Mouse (Mus musculus) hindbrain, embryonic 15.5 days (tissue): ENCODE data around the gene Ptprr. TPM values are rescaled to one million over a fixed set of nuclear protein-coding genes. Genes with fewer than 3 reads are reported as not detected.

Experiments used
- ATAC-seq: fragments of 200-750 bp; cut with Nextera tagmentation; 2 replicates; pipeline ENCODE4 v1.8.0; 2017; ENCODE audit warnings: low read depth, moderate number of reproducible peaks, moderate TSS enrichment; ENCODE audit not compliant: low FRiP score
- H3K27ac ChIP-seq: fragments of 300-500 bp; sonication (generic); replicated peaks from 2 replicates; pipeline ENCODE4 v1.5.1; 2015; ENCODE audit warnings: mild to moderate bottlenecking, inconsistent platforms
- H3K27me3 ChIP-seq: fragments of 300-500 bp; sonication (generic); 2 replicates; pipeline ENCODE4 v1.6.1; 2015; ENCODE audit warnings: control low read depth, inconsistent platforms
- H3K36me3 ChIP-seq: fragments of 300-500 bp; sonication (generic); 2 replicates; pipeline ENCODE4 v1.6.1; 2015; ENCODE audit warnings: control low read depth, inconsistent platforms
- H3K4me1 ChIP-seq: fragments of 300-500 bp; sonication (generic); replicated peaks from 2 replicates; pipeline ENCODE4 v1.6.1; 2015; ENCODE audit warnings: control low read depth, inconsistent platforms
- H3K4me2 ChIP-seq: fragments of 300-500 bp; sonication (generic); 2 replicates; pipeline ENCODE4 v1.6.1; 2015; ENCODE audit warnings: moderate library complexity, mild to moderate bottlenecking, inconsistent platforms
- H3K4me3 ChIP-seq: fragments of 300-500 bp; sonication (generic); 2 replicates; pipeline ENCODE4 v1.5.1; 2015; ENCODE audit warnings: mild to moderate bottlenecking, inconsistent platforms
- H3K9ac ChIP-seq: fragments of 300-500 bp; sonication (generic); 2 replicates; pipeline ENCODE4 v1.6.1; 2015; ENCODE audit warnings: inconsistent platforms
- H3K9me3 ChIP-seq: fragments of 300-500 bp; sonication (generic); 2 replicates; pipeline ENCODE4 v1.6.1; 2016; ENCODE audit warnings: control low read depth, inconsistent platforms
- WGBS: fragments of 180-500 bp; shearing (Covaris S2); methylation state at CpG from one replicate; pipeline ENCODE4 v1.1.7; 2015; 5-methylcytosine and 5-hydroxymethylcytosine counted together
- polyA plus RNA-seq: library from polyadenylated mRNA; unstranded; fragments of >200 nt; fragmentation: Nextera tagmentation; extraction: Ambion mirVana; gene quantifications from 2 replicates; pipeline ENCODE4 v1.2.1, GENCODE M21; 2015

The Ptprr gene
- polyA plus RNA-seq, 1 experiment from 2014 or later: 22.0 TPM

DNA sequence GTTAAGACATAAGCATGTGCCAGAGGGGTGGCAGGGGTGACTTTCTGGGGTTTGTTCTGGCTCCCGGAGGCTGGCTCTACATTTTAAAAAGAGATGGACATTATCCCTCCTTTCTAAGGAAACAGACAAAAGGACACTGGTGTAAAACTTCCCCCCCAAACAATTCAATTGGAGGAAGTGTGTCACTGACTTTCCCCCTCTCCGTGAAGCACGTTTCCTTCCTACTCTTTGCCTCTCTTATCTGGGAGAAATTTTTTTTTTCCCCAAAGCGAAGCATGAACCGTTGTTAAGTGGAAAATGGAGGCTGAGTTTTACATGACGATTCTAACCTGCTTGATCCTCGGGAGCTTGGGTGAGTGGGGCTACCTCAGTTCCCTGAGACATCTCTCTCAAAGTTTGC lies 257.3 kb downstream of the Ptprr start, which contains the start of gene Ptprb:
Gene Ptprb, plus strand, starts transcription at position 244 of the 400 bp plus-strand sequence.
- Histone ChIP-seq H3K27ac (no peak within 1 kb of the TSS), H3K4me2 (no peak within 1 kb of the TSS), H3K27me3 (no peaks in the 10 kb centered on the region), H3K4me1 (no peaks in the 10 kb centered on the region), H3K9me3 (no peaks in the 10 kb centered on the region), H3K9ac (no peak within 1 kb of the TSS), H3K36me3 (no peaks in the 10 kb centered on the region), H3K4me3 (no peak within 1 kb of the TSS)
- 83% methylated on average over 7 of the region's 7 CpGs for WGBS
- no peak for ATAC-seq

DNA sequence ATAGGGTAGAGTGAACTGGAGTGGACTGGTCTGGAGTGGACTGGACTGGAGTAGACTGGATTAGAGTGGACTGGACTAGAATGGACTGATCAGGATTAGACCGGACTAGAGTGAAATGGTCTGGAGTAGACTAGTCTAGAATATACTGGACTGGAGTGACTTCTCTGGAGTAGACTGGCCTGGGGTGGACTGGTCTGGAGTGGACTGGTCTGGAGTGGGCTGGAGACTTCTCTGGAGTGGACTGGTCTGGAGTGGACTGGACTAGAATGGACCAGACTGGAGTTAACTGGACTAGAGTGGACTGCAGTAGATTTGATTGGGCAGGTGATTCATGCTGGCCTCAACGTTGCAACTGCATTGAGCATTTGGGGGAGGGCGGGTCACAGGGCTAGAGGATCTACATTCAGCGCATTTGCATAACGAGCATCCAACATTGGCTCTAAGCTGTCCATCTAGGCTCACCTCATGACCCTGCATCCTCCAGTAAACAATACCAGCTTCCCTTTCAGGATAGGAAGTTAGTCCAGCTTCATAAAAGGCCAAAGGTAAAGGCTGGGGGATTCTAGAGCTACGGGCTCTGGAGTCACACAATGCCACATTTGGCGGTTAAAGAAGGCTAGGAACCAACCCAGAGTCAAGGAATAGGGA lies 268.8 kb downstream of the Ptprr start:
- Histone ChIP-seq H3K27me3 (no peaks in the 10 kb centered on the region), H3K36me3 (no peaks in the 10 kb centered on the region), H3K9ac (no peak overlapping the region), H3K9me3 (no peaks in the 10 kb centered on the region), H3K27ac (no peak overlapping the region), H3K4me2 (no peak overlapping the region), H3K4me1 (no peaks in the 10 kb centered on the region), H3K4me3 (no peak overlapping the region)
- ATAC-seq: no peak
- WGBS: 88% methylated on average over 7 of the region's 7 CpGs

DNA sequence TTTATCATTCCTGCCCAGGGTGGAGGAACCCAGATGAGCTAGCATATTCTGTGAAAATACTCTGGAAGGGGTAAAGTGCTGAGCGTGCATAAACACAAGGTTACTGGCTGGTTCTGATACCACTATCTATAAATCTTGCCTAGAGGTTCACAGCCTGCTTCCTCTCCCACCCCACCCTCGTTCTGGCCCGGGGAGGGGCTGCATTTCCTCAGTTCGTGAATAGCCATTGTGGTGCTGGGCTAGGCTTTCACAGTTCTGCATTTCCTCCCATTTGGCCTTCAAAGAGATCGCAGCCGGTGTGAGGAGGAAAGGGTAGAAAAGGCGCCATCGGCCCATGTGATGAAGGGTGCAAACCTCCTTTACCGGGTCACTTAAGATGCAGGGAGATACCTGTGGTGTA lies 270.1 kb downstream of the Ptprr start:
- no peaks in the 10 kb centered on the region for H3K9me3 ChIP-seq
- no peak overlapping the region for H3K4me3 ChIP-seq
- H3K36me3 ChIP-seq: no peaks in the 10 kb centered on the region
- ATAC-seq: no peak
- H3K27me3 ChIP-seq: no peaks in the 10 kb centered on the region
- WGBS: 70% methylated on average over 9 of the region's 9 CpGs
- no peak overlapping the region for H3K4me2 ChIP-seq
- no peak overlapping the region for H3K27ac ChIP-seq
- H3K9ac ChIP-seq: no peak overlapping the region
- H3K4me1 ChIP-seq: no peaks in the 10 kb centered on the region

DNA sequence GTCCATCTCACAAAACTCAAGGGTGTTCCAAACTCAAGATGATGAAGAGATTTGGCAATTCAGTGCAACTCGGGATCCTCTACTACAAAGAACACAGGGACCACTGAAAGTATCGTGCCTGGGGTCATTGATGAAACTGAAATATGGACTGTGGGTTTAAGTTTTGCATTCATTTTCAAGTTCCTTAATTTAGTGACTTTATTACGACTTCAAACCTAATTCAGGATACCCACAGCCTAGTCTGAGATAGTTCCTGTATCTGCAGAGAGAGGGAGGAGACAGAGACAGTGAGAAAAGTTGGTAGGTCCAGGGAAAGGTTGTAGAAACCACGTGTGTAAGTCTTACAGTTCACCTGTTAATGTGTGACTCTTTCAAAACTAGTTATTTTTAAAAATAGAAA lies 272.5 kb downstream of the Ptprr start:
- no peaks in the 10 kb centered on the region for H3K4me1 ChIP-seq
- 83% methylated on average over 4 of the region's 4 CpGs for WGBS
- ATAC-seq: no peak
- no peaks in the 10 kb centered on the region for H3K27me3 ChIP-seq
- no peak overlapping the region for H3K27ac ChIP-seq
- no peak overlapping the region for H3K9ac ChIP-seq
- no peaks in the 10 kb centered on the region for H3K36me3 ChIP-seq
- H3K4me2 ChIP-seq: no peak overlapping the region
- H3K4me3 ChIP-seq: no peak overlapping the region
- no peaks in the 10 kb centered on the region for H3K9me3 ChIP-seq

DNA sequence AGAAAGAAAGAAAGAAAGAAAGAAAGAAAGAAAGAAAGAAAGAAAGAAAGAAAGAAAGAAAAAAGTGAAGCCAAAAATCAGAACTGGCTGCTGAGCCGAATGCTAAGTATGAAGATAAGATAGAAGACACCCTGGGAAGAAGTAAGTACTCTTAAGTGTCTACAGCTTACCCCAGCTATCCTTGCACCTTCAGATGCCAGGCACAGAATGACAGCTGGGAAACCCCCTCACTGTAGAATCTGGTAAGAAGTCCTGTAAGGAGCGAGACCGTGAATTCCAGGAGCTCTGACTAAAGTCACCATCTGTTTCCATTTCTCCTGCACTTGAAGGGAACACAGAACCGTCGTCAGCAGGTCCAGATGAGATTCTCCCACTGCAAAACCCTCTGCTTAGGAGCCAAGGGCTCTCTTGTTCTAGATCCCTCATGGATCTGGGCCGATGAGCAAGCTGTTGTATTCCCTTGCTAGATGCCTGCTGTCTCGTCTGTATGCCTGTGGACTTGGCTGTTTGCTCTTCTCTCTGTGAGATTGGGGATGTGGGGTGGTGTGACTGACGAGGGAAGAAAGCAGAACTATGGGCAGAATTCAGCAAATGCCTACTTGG lies 273.2 kb downstream of the Ptprr start:
- Histone ChIP-seq H3K36me3 (no peaks in the 10 kb centered on the region), H3K9ac (no peak overlapping the region), H3K9me3 (no peaks in the 10 kb centered on the region), H3K27ac (no peak overlapping the region), H3K4me1 (no peaks in the 10 kb centered on the region), H3K4me2 (no peak overlapping the region), H3K27me3 (no peaks in the 10 kb centered on the region), H3K4me3 (no peak overlapping the region)
- WGBS: 77% methylated on average over 8 of the region's 8 CpGs
- no peak for ATAC-seq

DNA sequence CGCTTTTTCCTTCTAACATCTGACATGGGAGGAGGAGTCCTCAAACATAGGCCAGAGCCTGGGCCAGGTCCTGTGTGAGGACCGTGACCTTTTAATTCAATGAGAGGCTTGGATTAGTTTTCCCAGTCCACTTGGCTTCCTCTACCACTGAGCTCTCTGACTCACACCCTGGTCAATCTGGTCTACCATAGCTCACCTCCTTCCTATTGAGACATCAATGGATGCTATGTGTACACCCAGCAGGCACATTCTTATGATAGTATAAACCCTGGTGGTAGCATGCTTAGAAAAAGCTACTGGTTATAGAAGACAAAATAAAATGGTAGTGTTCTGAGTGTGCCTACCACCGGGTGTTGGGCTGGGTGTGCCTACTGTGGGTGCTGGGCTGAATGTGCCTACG lies 278.4 kb downstream of the Ptprr start:
- Histone ChIP-seq H3K27ac (no peak overlapping the region), H3K4me3 (no peak overlapping the region), H3K36me3 (no peaks in the 10 kb centered on the region), H3K9me3 (no peaks in the 10 kb centered on the region), H3K4me1 (peaks cover 6% of the 10 kb centered on the region), H3K27me3 (0 out of 2 replicates have a peak, but pooled peaks cover 3% of the 10 kb centered on the region), H3K9ac (no peak overlapping the region), H3K4me2 (no peak overlapping the region)
- no peak for ATAC-seq
- 86% methylated on average over 4 of the region's 4 CpGs for WGBS

DNA sequence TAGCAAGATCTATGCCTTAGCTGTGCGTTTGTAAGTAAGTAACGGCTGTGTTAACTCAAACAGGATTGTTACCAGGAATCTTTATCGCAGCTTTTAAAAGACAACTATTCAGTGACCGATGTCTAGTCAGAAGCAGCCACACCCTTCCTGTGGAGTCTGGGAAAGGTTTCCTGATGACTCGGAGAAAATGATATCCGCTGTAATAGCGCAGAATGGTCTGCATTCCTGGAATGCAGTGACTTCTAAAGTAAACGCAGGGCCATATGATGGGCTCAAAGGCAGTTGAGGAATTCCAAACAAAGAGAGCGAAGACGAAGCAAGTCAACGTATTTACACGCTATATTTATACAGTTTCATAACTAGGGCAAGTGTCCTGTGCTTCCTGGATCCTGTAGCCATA lies 279.8 kb downstream of the Ptprr start:
- 84% methylated on average over 12 of the region's 12 CpGs for WGBS
- Histone ChIP-seq H3K36me3 (no peaks in the 10 kb centered on the region), H3K4me1 (peaks cover 10% of the 10 kb centered on the region)

DNA sequence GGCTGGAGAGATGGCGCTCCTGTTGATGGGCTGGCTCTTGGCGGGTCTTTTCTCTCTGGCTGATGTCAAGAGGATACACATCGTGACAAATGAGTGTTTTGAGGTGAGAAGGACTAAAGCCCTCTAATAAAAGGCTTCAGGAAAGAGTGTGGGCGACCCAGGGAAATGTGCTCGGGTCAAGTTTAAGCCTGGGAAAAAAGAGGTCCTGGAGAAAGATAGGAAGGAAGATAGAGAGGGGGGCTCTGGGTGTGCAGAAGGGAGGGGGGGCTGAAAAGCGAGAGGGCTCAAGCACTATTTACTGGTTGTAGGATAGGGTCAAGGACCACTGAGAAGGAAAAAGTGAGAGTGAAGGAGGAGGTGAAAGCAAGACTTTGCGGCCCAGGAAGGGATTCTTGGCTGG lies 282.8 kb downstream of the Ptprr start:
- Histone ChIP-seq H3K9me3 (no peaks in the 10 kb centered on the region), H3K27ac (no peak overlapping the region), H3K27me3 (0 out of 2 replicates have a peak, but pooled peaks cover 12% of the 10 kb centered on the region), H3K9ac (peak overlapping the region; percentile 44), H3K36me3 (no peaks in the 10 kb centered on the region), H3K4me1 (peaks cover 10% of the 10 kb centered on the region), H3K4me2 (peak overlapping the region; percentile 99), H3K4me3 (peak overlapping the region; percentile 52)
- WGBS: 18% methylated on average over 7 of the region's 7 CpGs
- ATAC-seq: no peak

More for the DNA sequence above, 279.8 kb downstream of the Ptprr start:
- H3K9ac ChIP-seq: no peak overlapping the region
- H3K4me3 ChIP-seq: no peak overlapping the region
- no peak for ATAC-seq
- H3K4me2 ChIP-seq: no peak overlapping the region
- H3K27me3 ChIP-seq: 0 out of 2 replicates have a peak, but pooled peaks cover 12% of the 10 kb centered on the region
- H3K27ac ChIP-seq: no peak overlapping the region
- H3K9me3 ChIP-seq: no peaks in the 10 kb centered on the region

DNA sequence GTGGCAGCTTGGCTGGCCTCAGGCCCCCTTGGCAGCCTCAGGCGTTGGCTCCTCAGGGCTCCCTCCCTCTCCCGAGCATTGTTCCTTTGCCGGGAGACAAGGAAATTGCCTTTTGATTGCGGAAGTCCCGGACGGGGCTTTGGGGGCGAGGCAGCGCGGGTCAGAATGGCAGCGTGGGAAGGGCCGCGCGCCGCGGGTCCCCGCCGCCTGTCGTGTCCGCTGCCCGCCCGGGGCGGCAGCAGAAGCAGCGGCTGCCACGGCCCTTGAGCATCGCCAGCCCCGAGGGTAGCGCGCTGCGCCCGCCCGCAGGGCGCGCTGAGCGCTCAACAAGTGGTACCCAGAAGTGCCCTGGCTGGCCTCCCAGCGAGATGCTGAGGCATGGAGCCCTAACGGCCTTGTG lies 283.2 kb downstream of the Ptprr start:
- H3K4me2 ChIP-seq: peak overlapping the region; percentile 99
- H3K4me3 ChIP-seq: peak overlapping the region; percentile 52
- WGBS: under 1% methylated on average over 32 of the region's 36 CpGs
- no peaks in the 10 kb centered on the region for H3K36me3 ChIP-seq
- no peak overlapping the region for H3K27ac ChIP-seq
- H3K27me3 ChIP-seq: 0 out of 2 replicates have a peak, but pooled peaks cover 12% of the 10 kb centered on the region
- peak overlapping the region; percentile 44 for H3K9ac ChIP-seq
- no peaks in the 10 kb centered on the region for H3K9me3 ChIP-seq
- ATAC-seq: no peak
- H3K4me1 ChIP-seq: peaks cover 10% of the 10 kb centered on the region

DNA sequence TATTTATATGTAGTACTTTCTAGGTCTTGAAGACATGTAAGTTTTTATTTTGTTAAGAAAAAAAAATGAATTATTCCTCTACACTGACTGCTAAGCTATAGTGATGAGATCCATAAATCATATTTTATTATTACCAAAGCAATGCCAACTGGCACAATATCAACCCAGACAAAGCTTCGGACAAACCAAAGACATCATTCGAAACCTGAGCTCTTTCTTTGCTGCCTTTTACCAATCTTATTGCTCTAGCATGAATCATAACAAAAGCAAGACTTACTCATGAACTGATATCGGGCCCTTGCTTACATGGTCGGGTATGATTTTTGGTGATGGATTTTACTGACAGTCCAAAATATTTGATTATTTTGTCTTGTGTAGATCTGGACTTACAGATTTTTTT lies 286.3 kb downstream of the Ptprr start:
- Histone ChIP-seq H3K9ac (no peak overlapping the region), H3K27me3 (0 out of 2 replicates have a peak, but pooled peaks cover 12% of the 10 kb centered on the region), H3K27ac (no peak overlapping the region), H3K9me3 (no peaks in the 10 kb centered on the region), H3K4me3 (no peak overlapping the region), H3K4me2 (no peak overlapping the region), H3K36me3 (no peaks in the 10 kb centered on the region), H3K4me1 (peaks cover 10% of the 10 kb centered on the region)
- ATAC-seq: no peak
- WGBS: 94% methylated on average over 4 of the region's 4 CpGs

DNA sequence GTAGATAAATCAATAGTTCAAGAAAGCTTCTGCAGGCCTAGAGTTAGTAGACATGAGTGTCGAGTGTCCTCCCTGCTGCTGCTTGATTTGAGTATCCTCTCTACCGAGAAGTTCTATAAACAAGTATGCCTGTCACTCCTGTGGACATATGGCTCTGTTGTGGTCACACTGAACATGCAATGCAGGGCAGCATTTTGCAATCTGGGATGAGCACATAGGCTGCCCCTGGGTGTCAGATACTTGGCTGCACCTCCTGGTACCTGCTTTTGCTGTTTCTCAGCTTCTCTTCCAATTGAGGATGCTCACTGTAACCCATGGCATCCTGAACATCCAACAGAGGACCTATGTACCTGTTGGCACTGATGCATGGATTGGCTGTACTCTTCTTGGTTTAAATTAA lies 291.4 kb downstream of the Ptprr start:
- Histone ChIP-seq H3K9me3 (no peaks in the 10 kb centered on the region), H3K4me3 (no peak overlapping the region), H3K36me3 (no peaks in the 10 kb centered on the region), H3K4me1 (no peaks in the 10 kb centered on the region), H3K27me3 (no peaks in the 10 kb centered on the region), H3K9ac (no peak overlapping the region), H3K27ac (no peak overlapping the region), H3K4me2 (no peak overlapping the region)
- ATAC-seq: no peak
- WGBS: 83% methylated on average over 2 of the region's 2 CpGs

DNA sequence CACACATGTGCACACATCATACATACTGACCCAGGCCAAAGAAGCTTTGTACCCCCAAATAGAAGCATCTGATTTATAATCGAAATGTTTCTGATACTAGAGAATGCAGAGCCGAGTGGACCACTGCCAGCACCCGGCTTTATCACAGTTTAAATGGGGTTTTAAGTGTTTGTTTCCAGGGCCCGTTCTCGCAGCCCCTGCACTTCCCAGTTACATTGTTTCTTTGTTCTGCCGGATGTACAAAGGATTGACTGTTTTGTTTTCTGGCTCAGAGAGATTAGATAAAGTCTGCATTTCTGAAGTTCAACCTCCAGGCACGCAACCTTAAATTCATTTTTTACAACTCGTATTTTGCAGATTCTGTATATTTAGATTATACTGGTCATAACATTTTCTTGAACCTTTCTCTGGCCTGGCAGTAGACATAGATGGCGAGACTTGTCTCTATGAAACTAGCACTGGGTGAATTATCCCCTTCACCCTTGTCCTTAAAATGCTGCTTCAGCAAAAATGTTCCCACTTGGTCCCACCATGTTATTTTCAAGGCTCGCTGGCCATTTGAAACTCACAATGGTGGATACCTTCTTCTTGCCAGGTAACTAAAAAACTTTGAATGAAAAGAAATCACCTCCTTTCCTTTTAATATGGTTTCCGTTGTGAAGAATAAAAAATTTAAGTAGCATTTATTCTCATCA lies 292.6 kb downstream of the Ptprr start:
- H3K27ac ChIP-seq: no peak overlapping the region
- no peak overlapping the region for H3K9ac ChIP-seq
- H3K4me1 ChIP-seq: no peaks in the 10 kb centered on the region
- no peaks in the 10 kb centered on the region for H3K9me3 ChIP-seq
- WGBS: 54% methylated on average over 11 of the region's 11 CpGs
- H3K27me3 ChIP-seq: no peaks in the 10 kb centered on the region
- no peak overlapping the region for H3K4me2 ChIP-seq
- H3K36me3 ChIP-seq: no peaks in the 10 kb centered on the region
- H3K4me3 ChIP-seq: no peak overlapping the region
- ATAC-seq: no peak
